Mouse (Mus musculus) liver, embryonic 11.5 days (tissue): ENCODE measurements around the gene Brat1. TPM values are rescaled to one million over a fixed set of nuclear protein-coding genes. Genes with fewer than 3 reads are reported as not detected.

Source experiments
- ATAC-seq: fragments of 200-750 bp; cut with Nextera tagmentation; replicated peaks from 2 replicates; pipeline ENCODE4 v1.8.0; 2017; ENCODE audit warnings: moderate number of reproducible peaks, mild to moderate bottlenecking, moderate TSS enrichment, moderate library complexity; ENCODE audit not compliant: low FRiP score
- DNase-seq: peaks from one replicate; pipeline ENCODE4 v3.0.0-alpha.2; 2017; ENCODE audit warnings: low spot score
- H3K27ac ChIP-seq: fragments of 300-500 bp; sonication (generic); 2 replicates; pipeline ENCODE4 v1.5.1; 2014; ENCODE audit warnings: mild to moderate bottlenecking, low read depth, low read length, control low read depth
- H3K27me3 ChIP-seq: fragments of 300-500 bp; sonication (generic); replicated peaks from 2 replicates; pipeline ENCODE4 v1.6.1; 2014; ENCODE audit warnings: low read length, mixed read lengths; ENCODE audit not compliant: control insufficient read depth, insufficient read depth
- H3K36me3 ChIP-seq: fragments of 300-500 bp; sonication (generic); 2 replicates; pipeline ENCODE4 v1.6.1; 2014; ENCODE audit warnings: mild to moderate bottlenecking, low read length, moderate library complexity, mixed read lengths; ENCODE audit not compliant: control insufficient read depth, insufficient read depth
- H3K4me1 ChIP-seq: fragments of 300-500 bp; sonication (generic); replicated peaks from 2 replicates; pipeline ENCODE4 v1.6.1; 2014; ENCODE audit warnings: low read length, mixed read lengths; ENCODE audit not compliant: control insufficient read depth, insufficient read depth
- H3K4me2 ChIP-seq: fragments of 300-500 bp; sonication (generic); 2 replicates; pipeline ENCODE4 v1.6.1; 2014; ENCODE audit warnings: mild to moderate bottlenecking, control low read depth, moderate library complexity
- H3K4me3 ChIP-seq: fragments of 300-500 bp; sonication (generic); 2 replicates; pipeline ENCODE4 v1.5.1; 2014; ENCODE audit warnings: low read depth, low read length, control low read depth
- H3K9ac ChIP-seq: fragments of 300-500 bp; sonication (generic); 2 replicates; pipeline ENCODE4 v1.6.1; 2014; ENCODE audit warnings: low read depth, low read length, control low read depth
- H3K9me3 ChIP-seq: fragments of 300-500 bp; sonication (generic); 2 replicates; pipeline ENCODE4 v1.6.1; 2016; ENCODE audit warnings: low read length, inconsistent platforms, mixed read lengths; ENCODE audit not compliant: control insufficient read depth
- WGBS: fragments of 180-500 bp; shearing (Covaris S2); extraction: QIAGEN DNeasy Blood & Tissue Kit; methylation state at CpG from one replicate; pipeline ENCODE4 v1.1.7; 2014; 5-methylcytosine and 5-hydroxymethylcytosine counted together
- polyA plus RNA-seq: library from polyadenylated mRNA; unstranded; fragments of >200 nt; fragmentation: Nextera tagmentation; extraction: Ambion mirVana; gene quantifications from 2 replicates; pipeline ENCODE4 v1.2.1, GENCODE M21; 2014

Brat1 gene
- polyA plus RNA-seq, 1 experiment from 2014 or later: 16.9 TPM

- Histone ChIP-seq H3K4me2 (no peak overlapping the region), H3K9ac (no peak overlapping the region), H3K9me3 (no peaks in the 10 kb centered on the region), H3K36me3 (peaks cover 5% of the 10 kb centered on the region; the same call in 1 of the 2 replicates), H3K27me3 (no peaks in the 10 kb centered on the region), H3K4me1 (peaks cover 19% of the 10 kb centered on the region), H3K4me3 (no peak overlapping the region), H3K27ac (no peak overlapping the region)
- ATAC-seq: no peak
- WGBS: 64% methylated on average over 16 of the region's 16 CpGs
- DNase-seq: no peak
These were observed 20.3 kb upstream of the Brat1 start for GRCm38 (mm10) chr5:140684343-140685148.

DNA sequence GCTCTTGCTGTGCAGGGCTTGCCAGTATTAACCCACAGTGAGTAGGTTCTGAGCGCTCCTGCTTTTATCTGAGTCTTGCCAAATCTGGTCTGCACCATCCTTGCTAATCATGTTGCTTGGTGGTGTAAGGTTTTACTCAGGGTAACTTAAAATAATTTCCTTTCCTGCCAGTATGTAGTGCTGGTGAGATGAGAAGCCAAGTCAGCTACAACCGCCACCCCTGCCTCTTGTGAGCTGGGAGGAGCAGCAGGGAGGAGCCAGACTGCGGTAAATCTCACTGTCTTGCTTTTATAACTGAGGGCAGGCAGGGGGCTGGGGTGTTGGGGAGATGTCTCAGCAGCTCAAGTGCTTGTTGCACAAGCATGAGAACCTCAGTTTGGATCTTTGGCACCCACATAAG, 16.4 kb upstream of the Brat1 start:
- whole genome bisulfite sequencing: 74% methylated on average over 3 of the region's 3 CpGs
- Histone ChIP-seq H3K4me1 (no peaks in the 10 kb centered on the region), H3K27ac (no peak overlapping the region), H3K9me3 (no peaks in the 10 kb centered on the region), H3K9ac (no peak overlapping the region), H3K36me3 (peaks cover 9% of the 10 kb centered on the region; the same call in 1 of the 2 replicates), H3K4me3 (no peak overlapping the region), H3K4me2 (no peak overlapping the region), H3K27me3 (no peaks in the 10 kb centered on the region)
- ATAC-seq (no peak), DNase-seq (no peak)

DNA sequence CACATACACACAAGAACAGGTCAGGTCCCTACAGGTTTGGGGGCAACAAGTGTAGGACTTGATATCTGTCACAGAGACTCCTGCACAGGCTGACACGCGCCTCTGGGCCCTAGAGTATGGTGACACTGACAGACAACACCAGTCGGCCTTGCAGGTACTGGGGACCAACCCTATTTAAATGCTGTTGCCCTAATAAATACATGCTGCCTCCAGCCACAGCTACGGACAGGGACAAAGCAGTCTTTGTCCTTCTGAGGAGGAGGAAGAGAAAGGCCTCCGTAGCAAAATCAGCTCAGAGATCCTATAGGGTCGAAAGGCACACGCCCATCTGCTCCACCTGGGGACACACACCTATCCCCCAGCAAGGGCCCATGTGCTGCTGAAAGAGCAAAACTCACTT, 8.8 kb upstream of the Brat1 start:
- Histone ChIP-seq H3K4me2 (no peak overlapping the region), H3K27me3 (no peaks in the 10 kb centered on the region), H3K9ac (no peak overlapping the region), H3K9me3 (no peaks in the 10 kb centered on the region), H3K4me3 (no peak overlapping the region), H3K27ac (no peak overlapping the region), H3K36me3 (peaks cover 3% of the 10 kb centered on the region; the same call in 1 of the 2 replicates), H3K4me1 (peaks cover 6% of the 10 kb centered on the region)
- no peak for ATAC-seq
- no peak for DNase-seq
- WGBS: 91% methylated on average over 7 of the region's 7 CpGs

GRCm38 (mm10) chr5:140699776-140700175, 5.0 kb upstream of the Brat1 start:
- no peak for ATAC-seq

GRCm38 (mm10) chr5:140701661-140702060, 3.1 kb upstream of the Brat1 start:
- ATAC-seq (peak; percentile 13), DNase-seq (no peak)
- Histone ChIP-seq H3K27ac (peak overlapping the region; percentile 88), H3K4me3 (peak overlapping the region; percentile 85), H3K4me1 (peaks cover 29% of the 10 kb centered on the region), H3K9ac (peak overlapping the region; percentile 84), H3K36me3 (no peaks in the 10 kb centered on the region), H3K27me3 (no peaks in the 10 kb centered on the region), H3K4me2 (peak overlapping the region; percentile 97), H3K9me3 (no peaks in the 10 kb centered on the region)
- WGBS: under 1% methylated on average over 25 of the region's 25 CpGs

More at GRCm38 (mm10) chr5:140699776-140700175, 5.0 kb upstream of the Brat1 start:
- H3K4me2 ChIP-seq: no peak overlapping the region
- H3K9ac ChIP-seq: no peak overlapping the region
- H3K9me3 ChIP-seq: no peaks in the 10 kb centered on the region
- no peak overlapping the region for H3K4me3 ChIP-seq
- H3K27ac ChIP-seq: no peak overlapping the region
- no peaks in the 10 kb centered on the region for H3K27me3 ChIP-seq
- no peaks in the 10 kb centered on the region for H3K36me3 ChIP-seq
- 75% methylated on average over 9 of the region's 9 CpGs for WGBS
- peaks cover 23% of the 10 kb centered on the region for H3K4me1 ChIP-seq
- DNase-seq: no peak

DNA sequence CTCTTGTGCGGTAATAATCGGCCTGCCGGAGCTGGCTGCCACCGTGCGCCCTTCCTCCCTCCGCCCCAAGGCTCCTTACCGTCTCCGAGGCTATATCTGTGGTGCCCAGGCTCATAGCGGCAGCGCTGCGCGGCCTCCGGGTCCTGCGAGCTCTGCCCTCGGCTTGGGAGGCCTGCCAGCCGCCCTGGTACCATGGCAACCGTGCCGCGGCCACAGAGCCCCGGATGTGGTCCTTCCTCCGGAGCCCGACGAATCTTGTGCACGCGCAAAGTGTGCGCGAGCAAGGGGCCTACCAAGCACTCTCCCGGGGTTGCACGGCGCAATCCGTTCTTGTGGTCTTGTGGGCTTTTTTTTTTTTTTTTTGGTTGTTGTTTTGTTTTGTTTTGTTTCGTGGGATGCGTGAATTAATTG, 2.7 kb upstream of the Brat1 start, which contains the start of gene Iqce:
Gene Iqce (minus strand): TSS at position 276 of the 411 bp plus-strand sequence.
- peak within 1 kb of the TSS; percentile 88 for H3K27ac ChIP-seq
- peaks cover 29% of the 10 kb centered on the region for H3K4me1 ChIP-seq
- under 1% methylated on average over 33 of the region's 33 CpGs for WGBS
- H3K9me3 ChIP-seq: no peaks in the 10 kb centered on the region
- peak within 1 kb of the TSS; percentile 84 for H3K9ac ChIP-seq
- H3K36me3 ChIP-seq: no peaks in the 10 kb centered on the region
- H3K27me3 ChIP-seq: no peaks in the 10 kb centered on the region
- H3K4me2 ChIP-seq: peak within 1 kb of the TSS; percentile 97
- peak; percentile 97 for DNase-seq
- ATAC-seq: peak; percentile 60
- H3K4me3 ChIP-seq: peak within 1 kb of the TSS; percentile 85

DNA sequence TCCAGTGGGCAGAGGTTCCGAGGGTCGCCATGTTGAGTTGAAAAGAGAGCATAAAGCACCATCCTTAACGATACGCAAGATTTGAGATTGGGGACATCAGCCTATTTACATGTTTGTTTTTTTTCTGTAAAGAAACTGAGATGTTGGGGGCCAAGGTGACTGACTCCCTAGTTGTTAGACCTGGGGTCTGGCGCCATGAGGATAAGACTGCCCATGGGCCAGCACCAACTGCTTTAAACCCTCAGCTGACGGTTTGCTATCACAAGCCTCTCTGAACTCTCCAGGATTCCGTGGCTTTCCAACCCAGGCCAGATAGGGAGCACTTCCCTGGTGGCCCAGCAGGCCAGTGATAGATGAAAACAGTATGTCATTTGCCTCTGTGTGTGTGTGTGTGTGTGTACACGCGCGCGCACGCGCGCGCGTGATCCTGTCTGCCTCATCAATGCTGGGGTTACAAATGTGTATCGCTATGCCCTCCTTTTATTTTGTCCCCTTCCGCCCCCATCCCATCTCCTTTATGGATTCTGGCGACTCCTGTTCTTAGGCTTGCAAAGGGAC, 2.1 kb upstream of the Brat1 start:
- no peak for DNase-seq
- peak overlapping the region; percentile 85 for H3K4me3 ChIP-seq
- H3K27ac ChIP-seq: peak overlapping the region; percentile 88
- no peaks in the 10 kb centered on the region for H3K36me3 ChIP-seq
- 47% methylated on average over 19 of the region's 19 CpGs for WGBS
- no peaks in the 10 kb centered on the region for H3K9me3 ChIP-seq
- H3K4me2 ChIP-seq: peak overlapping the region; percentile 97
- peak overlapping the region; percentile 84 for H3K9ac ChIP-seq
- ATAC-seq: no peak
- H3K27me3 ChIP-seq: no peaks in the 10 kb centered on the region
- H3K4me1 ChIP-seq: peaks cover 29% of the 10 kb centered on the region

DNA sequence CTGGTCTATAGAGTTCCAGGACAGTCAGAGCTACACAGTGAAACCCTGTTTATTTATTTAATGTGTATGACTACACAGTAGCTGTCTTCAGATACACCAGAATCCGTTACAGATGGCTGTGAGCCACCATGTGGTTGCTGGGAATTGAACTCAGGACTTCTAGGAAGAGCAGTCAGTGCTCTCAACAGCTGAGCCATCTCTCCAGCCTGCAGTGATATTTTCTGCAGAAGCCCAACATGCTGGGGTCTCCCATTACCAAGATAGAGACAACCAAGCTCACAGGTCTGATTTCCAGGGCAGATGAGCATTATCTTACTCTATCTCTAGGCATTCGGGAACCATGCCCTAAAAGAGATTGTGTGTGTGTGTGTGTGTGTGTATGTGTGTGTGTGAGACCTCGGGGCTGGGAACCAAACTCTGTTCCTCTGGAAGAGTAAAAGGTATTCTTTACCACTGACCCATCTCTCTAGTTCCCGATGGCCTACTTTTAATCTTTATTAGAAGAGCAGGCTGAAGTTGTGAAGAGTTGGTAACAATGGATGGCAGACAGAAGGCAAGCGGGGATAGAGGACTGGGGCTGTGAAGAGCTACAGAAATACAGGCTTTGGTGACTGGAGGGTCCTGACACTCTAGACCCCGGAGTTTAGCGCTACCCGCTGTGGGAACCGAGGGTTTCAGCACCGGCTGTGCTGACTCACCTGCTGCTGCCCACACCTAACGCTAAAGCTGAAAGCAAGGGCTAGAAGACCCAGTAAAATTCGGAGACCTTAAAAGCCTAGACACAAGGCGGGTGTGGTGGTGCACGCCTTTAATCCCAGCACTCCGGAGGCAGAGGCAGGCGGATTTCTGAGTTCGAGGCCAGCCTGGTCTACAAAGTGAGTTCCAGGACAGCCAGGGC, 1.1 kb upstream of the Brat1 start:
- Histone ChIP-seq H3K36me3 (no peaks in the 10 kb centered on the region), H3K27ac (peak overlapping the region; percentile 68), H3K4me3 (peak overlapping the region; percentile 73), H3K4me2 (peak overlapping the region; percentile 97), H3K9ac (peak overlapping the region; percentile 73), H3K4me1 (peaks cover 29% of the 10 kb centered on the region), H3K9me3 (no peaks in the 10 kb centered on the region), H3K27me3 (no peaks in the 10 kb centered on the region)
- DNase-seq (peak; percentile 53), ATAC-seq (no peak)
- 20% methylated on average over 17 of the region's 17 CpGs for WGBS
